Mouse (Mus musculus) liver, adult 10 weeks (tissue): ENCODE results near the gene Slc6a11. TPM values are rescaled to one million over a fixed set of nuclear protein-coding genes. Genes with fewer than 3 reads are reported as not detected.

Source experiments
- polyA plus RNA-seq: library from polyadenylated mRNA; stranded (reverse); fragments of 350-450 nt; fragmentation: Illumina TruSeq; extraction: RNeasy Lipid Tissue Mini Kit (QIAGEN cat#74804); gene quantifications from one replicate; pipeline ENCODE4 v1.2.3, GENCODE M21; 2014; ENCODE audit warnings: low read depth, low replicate concordance

The Slc6a11 gene
- polyA plus RNA-seq: not detected

DNA sequence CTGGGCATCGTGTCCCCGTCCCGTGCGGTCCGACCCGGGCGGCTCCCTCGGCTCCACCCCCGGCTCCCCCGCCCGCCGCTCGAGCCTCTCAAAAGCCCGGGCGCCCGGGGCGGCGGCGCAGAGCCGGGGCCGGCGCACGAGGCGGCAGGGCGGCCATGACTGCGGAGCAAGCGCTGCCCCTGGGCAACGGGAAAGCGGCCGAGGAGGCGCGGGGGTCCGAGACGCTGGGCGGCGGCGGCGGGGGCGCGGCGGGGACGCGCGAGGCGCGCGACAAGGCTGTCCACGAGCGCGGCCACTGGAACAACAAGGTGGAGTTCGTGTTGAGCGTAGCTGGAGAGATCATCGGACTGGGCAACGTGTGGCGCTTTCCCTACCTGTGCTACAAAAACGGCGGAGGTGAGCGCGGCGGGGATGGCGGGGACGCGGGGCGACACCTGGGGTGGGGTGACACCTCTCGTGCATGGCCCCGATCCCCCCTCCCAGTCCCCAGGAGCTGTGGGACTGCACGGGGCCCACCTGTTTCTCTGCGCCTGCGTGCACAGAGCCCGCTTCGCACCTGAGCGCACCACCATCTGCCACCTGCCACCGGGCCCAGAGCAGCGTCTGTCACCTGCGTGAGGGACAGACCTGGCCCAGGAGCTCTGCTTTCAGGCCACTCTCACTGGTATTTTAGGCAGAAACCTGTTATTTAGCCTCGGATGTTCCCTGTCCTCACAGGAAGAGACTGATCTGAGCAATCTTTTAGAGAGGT lies at the start of gene Slc6a11:
TSS of gene Slc6a11 (plus strand) at position 120 of the 751 bp plus-strand sequence.

DNA sequence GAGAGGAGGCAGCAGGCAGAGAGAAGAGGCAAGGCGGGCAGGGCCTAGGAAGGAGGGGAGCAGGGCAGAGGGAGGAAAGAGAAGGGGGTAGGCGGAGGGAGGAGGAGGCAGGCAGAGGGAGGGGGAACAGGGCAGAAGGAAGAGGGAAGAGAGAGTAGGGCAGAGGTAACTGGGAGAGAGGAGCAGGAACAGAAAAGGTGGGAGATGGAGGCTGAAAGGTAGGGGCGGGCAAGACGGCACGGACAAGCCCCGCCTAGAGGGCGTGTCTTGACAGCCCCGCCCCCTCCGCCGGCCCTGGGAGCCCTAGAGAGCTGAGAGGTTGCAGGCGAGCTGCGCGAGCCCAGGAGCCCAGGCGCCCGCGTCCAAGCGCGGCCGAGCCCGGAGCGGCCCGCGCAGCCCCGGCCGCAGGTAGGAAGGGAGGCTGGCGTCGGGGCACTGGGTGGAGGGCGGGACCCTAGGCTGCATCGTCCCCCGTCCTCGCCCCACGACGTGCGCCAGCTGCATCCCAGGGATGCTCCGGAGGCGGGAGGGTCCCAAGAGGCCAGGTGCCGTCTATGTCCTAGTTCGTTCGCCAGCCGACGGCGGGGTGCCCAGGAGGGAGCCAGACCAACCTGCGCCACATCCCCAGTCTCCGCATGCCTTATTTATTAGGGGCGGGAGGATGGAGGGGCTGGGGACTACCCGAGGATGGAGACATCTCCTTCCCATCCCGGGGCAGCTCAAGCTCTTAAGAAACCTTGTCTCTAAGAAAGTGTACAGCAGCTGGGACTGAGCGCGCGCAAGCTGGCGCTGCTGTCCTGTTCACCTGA lies 151.6 kb downstream of the Slc6a11 start, which contains the start of gene Slc6a1:
TSS of gene Slc6a1 (plus strand) at position 167 of the 809 bp plus-strand sequence.

Other genes starting within 250 kb of the Slc6a11 start
- 0.24 TPM for gene Atp2b2, start 88.6 kb upstream of the Slc6a11 start, polyA plus RNA-seq
- gene Slc6a1, start 151.4 kb downstream of the Slc6a11 start, polyA plus RNA-seq: not detected